Mouse (Mus musculus): Measurements from ENCODE around the gene Mymx.

GRCm38 (mm10) chr17:45573780-45574123, 28.1 kb downstream of the Mymx start:
- TF ChIP-seq CTCF (IDR thresholded peaks at IDR 0.05; ENCODE audit: borderline replicate concordance, extremely low read depth, insufficient read depth, insufficient read length): no peak
- no peak for TF ChIP-seq POLR2A (IDR thresholded peaks at IDR 0.05; ENCODE audit: borderline replicate concordance, extremely low read depth, insufficient read depth, insufficient read length, poor library complexity, severe bottlenecking)

Data from brain, embryonic 14.5 days (tissue).